Mouse (Mus musculus) embryonic facial prominence, embryonic 10.5 days (tissue): ENCODE results near the gene Mfsd4b5. TPM values are rescaled to one million over a fixed set of nuclear protein-coding genes. Genes with fewer than 3 reads are reported as not detected.

ENCODE experiments used
- polyA plus RNA-seq: library from polyadenylated mRNA; unstranded; fragments of >200 nt; fragmentation: Nextera tagmentation; extraction: Ambion mirVana; gene quantifications from 2 replicates; pipeline ENCODE4 v1.2.1, GENCODE M21; 2016

Gene Mfsd4b5
- polyA plus RNA-seq, 1 experiment from 2014 or later: not detected

Other genes with a start within 250 kb of the Mfsd4b5 start
- gene Mfsd4b4, start 87.4 kb downstream of the Mfsd4b5 start, polyA plus RNA-seq: 4.1 and 5.6 TPM in 2 replicates
- not detected in 2 replicates for gene Mfsd4b2, start 59.7 kb downstream of the Mfsd4b5 start, polyA plus RNA-seq
- not detected in 2 replicates for gene Mfsd4b3, start 26.5 kb downstream of the Mfsd4b5 start, polyA plus RNA-seq
- 0.05 and 0.22 TPM in 2 replicates for gene Mfsd4b1, start 38.6 kb upstream of the Mfsd4b5 start, polyA plus RNA-seq
- 6.0 and 7.8 TPM in 2 replicates for gene Slc16a10, start 155.6 kb upstream of the Mfsd4b5 start, polyA plus RNA-seq